Mouse (Mus musculus) megakaryocyte, embryonic 14.5 days (primary cell): ENCODE measurements around the gene Olfr402. TPM values are rescaled to one million over a fixed set of nuclear protein-coding genes. Genes with fewer than 3 reads are reported as not detected.
"Not testable (repeated sequence)": the region's sequence is repeated elsewhere in the genome, so short reads cannot be mapped to it uniquely, and the experiment has no call there.

Source experiments
- H3K27me3 ChIP-seq: replicated peaks from 2 replicates; pipeline ENCODE3; 2012; ENCODE audit warnings: inconsistent platforms
- H3K36me3 ChIP-seq: replicated peaks from 2 replicates; pipeline ENCODE3; 2012; ENCODE audit warnings: low read length, inconsistent platforms, mixed read lengths
- H3K4me1 ChIP-seq: 2 replicates; pipeline ENCODE4 v1.6.1; 2012; ENCODE audit warnings: inconsistent platforms
- H3K4me3 ChIP-seq: replicated peaks from 2 replicates; pipeline ENCODE3; 2012; ENCODE audit warnings: moderate library complexity, mild to moderate bottlenecking, inconsistent platforms
- H3K9me3 ChIP-seq: 2 replicates; pipeline ENCODE4 v1.6.1; 2012; ENCODE audit warnings: inconsistent platforms
- FLI1 ChIP-seq: IDR thresholded peaks from 2 replicates; pipeline ENCODE4 v1.6.1; 2012; ENCODE audit warnings: low read length, inconsistent platforms, mixed read lengths
- GATA1 ChIP-seq: IDR thresholded peaks from 3 replicates; pipeline ENCODE4 v1.6.1; 2012; ENCODE audit warnings: mixed read lengths, low read length, inconsistent platforms, borderline replicate concordance
- polyA plus RNA-seq: library from polyadenylated mRNA; stranded (reverse); fragments of >175 nt; gene quantifications from 2 replicates; pipeline ENCODE4 v1.2.3, GENCODE M21; 2012; ENCODE audit warnings: low replicate concordance; ENCODE audit not compliant: insufficient read depth

Olfr402 gene
- not detected in 2 replicates for polyA plus RNA-seq

DNA sequence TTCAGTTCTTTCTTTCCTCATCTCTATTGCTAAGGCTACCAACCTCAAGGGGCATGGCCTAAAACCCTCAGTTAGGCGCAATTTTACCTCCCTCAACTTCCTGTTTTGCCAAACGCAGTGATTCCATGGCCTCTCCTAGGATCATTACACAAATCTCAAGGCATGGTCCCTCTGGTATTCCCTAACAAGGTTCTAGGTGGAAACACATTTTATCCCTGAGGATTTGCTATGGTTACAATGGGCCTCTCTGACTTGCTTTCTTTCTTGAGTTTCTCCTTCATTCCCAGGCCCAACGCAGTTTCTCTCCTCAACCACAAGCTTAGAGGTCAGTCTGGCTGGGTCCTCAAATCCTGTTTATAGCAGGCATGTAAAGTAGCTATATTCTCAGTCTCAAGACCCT, at the start of gene Olfr402:
TSS of gene Olfr402 (plus strand) at position 301 of the 400 bp plus-strand sequence.
- H3K27me3 ChIP-seq: no peaks in the 10 kb centered on the region
- no peaks in the 10 kb centered on the region for H3K36me3 ChIP-seq
- H3K4me3 ChIP-seq: no peak within 1 kb of the TSS
- TF ChIP-seq GATA1 (no peak), FLI1 (no peak)
- H3K9me3 ChIP-seq: peaks cover 10% of the 10 kb centered on the region
- no peaks in the 10 kb centered on the region for H3K4me1 ChIP-seq

DNA sequence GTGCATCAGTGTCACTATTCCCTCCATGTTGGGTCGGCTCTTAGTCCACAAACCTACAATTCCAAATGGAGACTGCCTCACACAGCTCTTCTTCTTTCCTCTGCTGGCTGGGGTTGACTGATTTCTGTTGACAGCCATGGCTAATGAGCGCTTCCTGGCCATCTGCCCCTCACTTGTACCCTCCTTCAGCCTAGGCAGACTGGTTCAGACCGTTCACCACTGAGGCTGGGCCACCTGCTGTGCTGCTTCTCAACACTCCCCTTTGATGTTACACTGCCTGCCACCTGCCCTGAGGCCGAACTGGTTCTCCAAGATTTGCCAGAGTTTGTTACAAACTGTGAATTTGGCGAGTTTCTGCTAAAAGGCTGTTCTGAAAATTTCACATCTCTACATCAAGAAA, 48.3 kb upstream of the Olfr402 start:
- Histone ChIP-seq H3K9me3 (peaks cover 13% of the 10 kb centered on the region), H3K27me3 (no peaks in the 10 kb centered on the region), H3K4me3 (peak overlapping the region; percentile 10), H3K4me1 (peaks cover 7% of the 10 kb centered on the region; the same call in 1 of the 2 replicates), H3K36me3 (no peaks in the 10 kb centered on the region)
- TF ChIP-seq FLI1: no peak
- TF ChIP-seq GATA1: no peak

DNA sequence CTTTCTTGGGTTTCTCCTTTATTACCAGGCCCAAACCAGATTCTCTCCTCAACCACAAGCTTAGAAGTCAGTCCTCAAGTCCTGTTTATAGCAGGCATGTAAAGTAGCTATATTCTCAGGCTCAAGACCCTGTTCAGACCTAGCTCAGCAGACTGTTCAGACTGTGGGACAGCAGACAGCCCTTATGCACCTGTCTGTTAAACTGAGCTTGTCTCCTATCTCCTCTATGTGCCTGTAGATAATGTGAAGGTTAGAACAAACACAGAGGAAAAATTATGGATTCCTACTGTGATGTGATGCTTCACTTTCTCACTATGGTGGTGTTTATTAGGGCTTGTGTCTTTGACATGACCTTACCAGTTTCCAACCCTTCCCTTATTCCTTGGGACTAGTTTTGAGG, 39.9 kb upstream of the Olfr402 start, which contains the start of gene Olfr401:
TSS of gene Olfr401 (plus strand) at position 301 of the 400 bp plus-strand sequence.
- Histone ChIP-seq H3K4me1 (no peaks in the 10 kb centered on the region), H3K4me3 (no peak within 1 kb of the TSS), H3K27me3 (no peaks in the 10 kb centered on the region), H3K36me3 (no peaks in the 10 kb centered on the region), H3K9me3 (peaks cover 21% of the 10 kb centered on the region)
- TF ChIP-seq FLI1 (no peak), GATA1 (no peak)

DNA sequence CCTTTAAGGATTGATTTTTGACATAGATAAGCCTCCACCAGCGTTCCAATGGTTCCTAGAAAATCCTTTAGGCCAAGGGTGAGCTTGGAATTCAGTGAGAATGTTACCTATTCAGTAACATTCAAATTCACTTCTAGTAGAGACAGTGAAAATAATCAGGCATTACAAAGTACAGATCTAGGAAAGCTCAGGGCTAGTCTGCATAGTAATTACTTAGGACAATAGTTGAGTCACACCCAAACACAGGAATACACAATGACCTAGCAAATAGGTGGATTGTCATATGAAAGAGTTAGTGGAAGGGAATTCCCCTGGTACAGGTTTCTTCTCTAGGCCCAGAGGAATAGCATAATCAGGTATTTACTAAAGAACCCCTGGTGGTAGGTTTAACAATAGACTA, 13.3 kb upstream of the Olfr402 start:
- H3K27me3 ChIP-seq, H3K4me3 ChIP-seq, H3K4me1 ChIP-seq, H3K36me3 ChIP-seq: not testable (repeated sequence)
- H3K9me3 ChIP-seq: peaks cover 56% of the 10 kb centered on the region

DNA sequence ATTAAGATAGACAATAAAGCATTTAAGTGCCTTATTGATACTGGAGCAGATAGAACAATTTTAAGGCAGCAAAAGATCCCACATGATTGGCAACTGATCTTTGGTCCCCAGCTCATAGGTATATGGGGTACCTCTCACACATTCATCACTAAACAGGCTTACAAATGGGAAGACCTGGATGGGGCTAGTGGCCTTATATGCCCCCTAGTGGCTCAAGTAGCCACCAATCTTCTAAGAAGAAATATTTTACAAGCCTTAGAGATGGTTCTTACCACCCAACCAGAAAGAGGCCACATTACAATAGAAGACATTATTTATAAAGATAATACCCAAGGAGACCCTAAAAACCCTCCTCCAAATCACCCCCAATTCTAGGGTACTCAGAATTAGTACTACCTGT, 7.5 kb upstream of the Olfr402 start:
- Histone ChIP-seq H3K9me3 (peaks cover 26% of the 10 kb centered on the region), H3K4me3 (no peak overlapping the region), H3K36me3 (no peaks in the 10 kb centered on the region), H3K4me1 (no peaks in the 10 kb centered on the region), H3K27me3 (no peaks in the 10 kb centered on the region)
- no peak for TF ChIP-seq GATA1
- no peak for TF ChIP-seq FLI1

DNA sequence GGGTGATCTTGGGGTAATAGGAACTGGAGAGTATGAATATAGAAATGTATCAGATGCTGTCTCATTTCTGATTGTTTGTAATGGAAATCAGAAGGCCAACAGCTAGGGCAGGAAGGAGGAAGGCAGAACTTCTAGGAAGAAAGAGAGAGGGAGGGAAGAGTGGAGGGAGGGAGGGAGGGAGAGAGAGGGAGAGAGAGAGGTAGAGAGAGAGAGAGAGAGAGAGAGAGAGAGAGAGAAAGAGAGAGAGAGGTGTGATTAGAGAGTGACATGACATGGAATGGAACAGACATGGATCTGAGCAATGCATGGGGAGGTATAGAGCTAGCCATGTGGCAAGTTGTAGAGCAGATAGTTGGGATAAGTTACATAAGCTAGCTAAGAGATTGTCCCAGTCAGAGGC, 15.4 kb downstream of the Olfr402 start:
- Histone ChIP-seq H3K27me3 (no peaks in the 10 kb centered on the region), H3K36me3 (no peaks in the 10 kb centered on the region), H3K4me3 (no peak overlapping the region), H3K4me1 (no peaks in the 10 kb centered on the region), H3K9me3 (no peaks in the 10 kb centered on the region)
- TF ChIP-seq GATA1 (no peak), FLI1 (no peak)

DNA sequence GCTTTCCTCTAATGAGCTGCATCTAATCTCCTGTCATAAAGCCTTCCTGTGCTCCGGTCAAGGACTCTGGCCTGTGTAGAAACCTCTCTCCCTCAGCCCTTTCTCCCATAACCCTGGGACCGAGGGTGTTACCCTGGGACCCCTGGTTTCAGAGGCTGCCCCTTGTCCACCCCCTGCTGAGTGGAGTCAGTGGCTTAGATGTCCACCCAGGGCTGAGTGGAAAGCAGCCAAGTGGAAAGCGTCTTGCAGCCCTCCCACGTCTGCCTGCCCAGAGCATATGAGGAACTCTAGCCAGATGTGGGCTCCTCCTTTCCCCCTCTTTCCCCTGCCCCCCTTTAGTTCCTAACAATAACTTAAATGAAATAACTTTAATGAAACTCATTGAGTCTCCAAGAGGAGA, 29.8 kb downstream of the Olfr402 start:
- Histone ChIP-seq H3K9me3 (0 out of 2 replicates have a peak, but pooled peaks cover 2% of the 10 kb centered on the region), H3K27me3 (no peaks in the 10 kb centered on the region), H3K4me3 (no peak overlapping the region), H3K4me1 (no peaks in the 10 kb centered on the region), H3K36me3 (no peaks in the 10 kb centered on the region)
- TF ChIP-seq GATA1 (no peak), FLI1 (no peak)

DNA sequence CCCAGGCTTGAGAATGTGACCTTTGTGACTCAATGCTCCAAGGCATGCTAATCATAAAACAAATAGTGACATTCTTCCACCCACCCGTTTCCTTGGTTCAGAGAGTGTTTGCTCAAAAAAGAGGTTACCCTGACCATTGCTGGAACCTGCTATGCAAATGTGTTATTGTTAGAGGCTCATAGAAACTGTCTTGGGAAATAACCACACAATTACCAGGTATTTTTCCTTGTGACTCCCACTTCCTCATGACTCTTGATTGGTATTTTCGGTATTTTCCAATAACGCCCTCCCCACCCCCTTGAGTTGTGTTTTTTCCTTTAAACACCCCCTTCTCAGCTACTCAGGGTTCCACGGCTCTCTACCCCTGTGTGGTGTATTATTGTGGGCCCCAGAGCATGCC, 30.4 kb downstream of the Olfr402 start:
- no peak for TF ChIP-seq FLI1
- TF ChIP-seq GATA1: no peak
- no peak overlapping the region for H3K4me3 ChIP-seq
- H3K9me3 ChIP-seq: 0 out of 2 replicates have a peak, but pooled peaks cover 2% of the 10 kb centered on the region
- no peaks in the 10 kb centered on the region for H3K36me3 ChIP-seq
- no peaks in the 10 kb centered on the region for H3K4me1 ChIP-seq
- no peaks in the 10 kb centered on the region for H3K27me3 ChIP-seq

DNA sequence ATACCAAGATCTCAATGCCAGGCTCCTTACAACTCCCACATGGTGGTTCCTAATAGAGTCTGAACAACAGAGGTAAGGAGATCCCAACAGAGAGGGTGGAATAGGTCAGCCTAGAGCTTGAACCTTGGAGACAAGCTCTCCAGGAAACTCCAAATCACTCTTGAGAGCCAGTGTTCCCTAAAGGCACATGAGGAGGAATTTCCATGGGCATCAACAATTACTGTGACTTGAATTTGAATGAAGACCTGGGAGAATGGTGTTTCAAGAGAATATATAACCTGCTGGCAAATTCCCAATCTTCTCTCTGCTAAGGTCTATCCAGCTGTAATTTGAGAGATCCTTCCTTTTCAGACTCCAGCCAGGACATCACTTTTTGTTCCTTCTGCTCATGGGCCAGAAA, 32.6 kb downstream of the Olfr402 start, which contains the start of gene Olfr403:
TSS of gene Olfr403 (plus strand) at position 301 of the 400 bp plus-strand sequence.
- H3K9me3 ChIP-seq: 0 out of 2 replicates have a peak, but pooled peaks cover 2% of the 10 kb centered on the region
- TF ChIP-seq FLI1 (no peak), GATA1 (no peak)
- no peaks in the 10 kb centered on the region for H3K36me3 ChIP-seq

More for the DNA sequence above, 32.6 kb downstream of the Olfr402 start, which contains the start of gene Olfr403:
- Histone ChIP-seq H3K4me3 (no peak within 1 kb of the TSS), H3K27me3 (no peaks in the 10 kb centered on the region), H3K4me1 (no peaks in the 10 kb centered on the region)

Other genes with a start within 250 kb of the Olfr402 start
- gene Olfr395, start 244.2 kb upstream of the Olfr402 start, polyA plus RNA-seq: not detected in 2 replicates
- not detected in 2 replicates for gene Olfr23, start 216.9 kb upstream of the Olfr402 start, polyA plus RNA-seq
- not detected in 2 replicates for gene Olfr397, start 192.7 kb upstream of the Olfr402 start, polyA plus RNA-seq
- gene Olfr398, start 163.1 kb upstream of the Olfr402 start, polyA plus RNA-seq: not detected in 2 replicates
- not detected in 2 replicates for gene Olfr139, start 97.0 kb upstream of the Olfr402 start, polyA plus RNA-seq
- not detected in 2 replicates for gene Olfr399, start 96.9 kb upstream of the Olfr402 start, polyA plus RNA-seq
- not detected in 2 replicates for gene Zfp616, start 83.6 kb upstream of the Olfr402 start, polyA plus RNA-seq
- gene Olfr401, start 39.8 kb upstream of the Olfr402 start, polyA plus RNA-seq: not detected in 2 replicates
- not detected in 2 replicates for gene Olfr403, start 32.7 kb downstream of the Olfr402 start, polyA plus RNA-seq
- not detected in 2 replicates for gene Olfr43, start 57.9 kb downstream of the Olfr402 start, polyA plus RNA-seq
- not detected in 2 replicates for gene Olfr406, start 106.3 kb downstream of the Olfr402 start, polyA plus RNA-seq
- not detected in 2 replicates for gene Olfr59, start 130.2 kb downstream of the Olfr402 start, polyA plus RNA-seq
- 3.9 TPM in 1 of 2 replicates, not detected in the other for gene Olfr410, start 184.5 kb downstream of the Olfr402 start, polyA plus RNA-seq
- not detected in 2 replicates for gene Olfr411, start 199.1 kb downstream of the Olfr402 start, polyA plus RNA-seq
- not detected in 2 replicates for gene Olfr412, start 208.5 kb downstream of the Olfr402 start, polyA plus RNA-seq